Mouse (Mus musculus) testis, adult 2 months (tissue): ENCODE measurements around the gene Bicral.

Experiments used
- CTCF ChIP-seq: fragments of 200-500 bp; IDR thresholded peaks from 2 replicates; pipeline ENCODE4 v1.5.1; 2012; ENCODE audit warnings: low read depth, mild to moderate bottlenecking, inconsistent platforms, low read length, moderate library complexity; ENCODE audit not compliant: control insufficient read depth, insufficient read depth, insufficient replicate concordance
- POLR2A ChIP-seq: fragments of 200-500 bp; IDR thresholded peaks from 2 replicates; pipeline ENCODE4 v1.6.1; 2012; ENCODE audit warnings: low read depth, mild to moderate bottlenecking, inconsistent platforms, low read length, moderate library complexity; ENCODE audit not compliant: control insufficient read depth

- TF ChIP-seq POLR2A (no peak; the same call in 1 of the 2 replicates), CTCF (no peak)
These were observed 850 bp downstream of the Bicral start for GRCm38 (mm10) chr17:46857361-46857902.
